Mouse (Mus musculus): ENCODE measurements around the gene Ctsf. TPM values are rescaled to one million over a fixed set of nuclear protein-coding genes. Genes with fewer than 3 reads are reported as not detected.
"Not testable (repeated sequence)": the region's sequence is repeated elsewhere in the genome, so short reads cannot be mapped to it uniquely, and the experiment has no call there.

Ctsf gene
- 17.7 and 20.2 TPM in 2 replicates for polyA plus RNA-seq (2014; fragmentation: Nextera tagmentation; extraction: Ambion mirVana)

DNA sequence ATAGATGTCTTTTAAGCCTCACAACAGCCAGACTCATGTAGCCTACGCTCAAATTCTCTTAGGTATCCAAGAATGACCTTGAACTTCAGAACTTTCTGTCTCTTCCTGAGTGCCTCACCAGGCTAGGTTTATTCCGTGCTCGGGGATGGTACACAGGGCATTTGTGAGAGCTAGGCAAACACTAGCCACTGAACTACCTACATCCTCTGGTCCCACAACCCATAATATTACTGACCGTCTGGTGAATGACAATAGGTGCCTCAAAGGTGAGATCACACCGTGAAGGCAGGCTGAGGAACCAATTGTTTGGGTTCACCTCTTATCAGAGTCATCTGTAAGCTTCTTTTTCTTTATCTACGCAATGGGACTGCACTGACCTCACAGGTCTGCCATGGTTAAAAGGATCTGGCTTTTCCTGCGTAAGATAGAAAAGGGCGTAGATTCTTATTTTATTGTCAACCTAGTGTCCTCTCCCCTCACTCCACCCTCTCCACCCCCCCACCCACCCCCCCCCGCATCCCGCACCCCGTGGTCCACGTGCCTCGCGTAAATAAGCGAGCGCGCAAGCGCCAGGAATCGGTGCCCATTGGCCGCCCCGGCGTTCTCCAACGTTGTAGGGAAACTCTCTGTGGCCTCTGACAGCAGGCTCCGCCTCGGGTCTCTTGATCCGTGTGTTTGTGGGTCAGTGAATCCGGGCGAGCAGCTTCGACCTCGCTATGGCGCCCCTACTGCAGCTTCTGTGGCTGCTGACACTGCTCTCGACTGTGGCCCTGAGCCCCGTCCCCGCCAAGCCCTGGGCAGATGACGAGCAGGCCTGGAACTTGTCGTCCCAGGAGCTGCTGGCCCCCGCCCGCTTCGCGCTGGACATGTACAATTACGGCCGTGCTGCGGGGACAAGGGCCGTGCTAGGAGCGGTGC is at the start of gene Ctsf:
Ctsf (plus strand) TSS at position 579 of the 918 bp plus-strand sequence.
- no peaks in the 10 kb centered on the region for H3K27me3 ChIP-seq (ENCODE audit: control insufficient read depth, insufficient read depth, low read length)
- peak within 1 kb of the TSS; percentile 97 for H3K4me2 ChIP-seq (ENCODE audit: low read depth, severe bottlenecking)
- H3K9ac ChIP-seq (ENCODE audit: low read length) = peak within 1 kb of the TSS; percentile 55
- WGBS = 5% methylated on average over 45 of the region's 45 CpGs
- H3K9me3 ChIP-seq (ENCODE audit: control insufficient read depth, low read length) = no peaks in the 10 kb centered on the region
- no peaks in the 10 kb centered on the region for H3K36me3 ChIP-seq (ENCODE audit: control insufficient read depth, insufficient read depth, low read length)
- H3K4me1 ChIP-seq (ENCODE audit: control insufficient read depth, insufficient read depth, low read length) = peaks cover 3% of the 10 kb centered on the region; the same call in 1 of the 2 replicates
- no peak within 1 kb of the TSS for H3K27ac ChIP-seq (replicated peaks; ENCODE audit: low read depth, low read length)
- peak within 1 kb of the TSS; percentile 58 for H3K4me3 ChIP-seq (ENCODE audit: low read depth, low read length)
- DNase-seq (ENCODE audit: low spot score) = peak; percentile 81
- ATAC-seq (ENCODE audit: insufficient number of reproducible peaks, low FRiP score, low TSS enrichment, low read depth) = peak; percentile 68

- 0% methylated on average over 14 of the region's 14 CpGs for WGBS
- Histone ChIP-seq H3K4me3 (ENCODE audit: low read depth, low read length) (peak overlapping the region; percentile 70), H3K9ac (ENCODE audit: low read length) (peak overlapping the region; percentile 78), H3K9me3 (ENCODE audit: control insufficient read depth, low read length) (no peaks in the 10 kb centered on the region), H3K27ac (replicated peaks; ENCODE audit: low read depth, low read length) (no peak overlapping the region), H3K4me2 (ENCODE audit: low read depth, severe bottlenecking) (peak overlapping the region; percentile 71), H3K27me3 (ENCODE audit: control insufficient read depth, insufficient read depth, low read length) (no peaks in the 10 kb centered on the region), H3K36me3 (ENCODE audit: control insufficient read depth, insufficient read depth, low read length) (no peaks in the 10 kb centered on the region), H3K4me1 (ENCODE audit: control insufficient read depth, insufficient read depth, low read length) (peaks cover 9% of the 10 kb centered on the region)
- no peak for ATAC-seq (ENCODE audit: insufficient number of reproducible peaks, low FRiP score, low TSS enrichment, low read depth)
- no peak for DNase-seq (ENCODE audit: low spot score)
Observed at GRCm38 (mm10) chr19:4810309-4810708, 44.6 kb upstream of the Ctsf start.

DNA sequence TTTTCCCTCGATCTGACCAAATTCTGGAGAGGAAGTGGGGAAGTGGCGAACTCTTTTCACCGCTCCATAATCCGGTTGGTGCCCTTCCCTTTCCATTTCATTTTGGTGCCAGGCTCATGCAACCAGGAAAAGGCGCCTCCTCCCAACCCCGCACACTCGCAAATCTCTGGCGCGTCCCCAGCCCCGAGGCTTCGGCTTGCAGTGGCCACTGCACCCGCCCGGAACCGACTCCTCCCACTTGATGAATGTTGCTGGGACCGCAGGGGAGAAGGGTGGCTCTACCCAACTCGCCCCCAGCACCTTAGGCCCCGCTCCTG is 44.2 kb upstream of the Ctsf start:
- 0% methylated on average over 17 of the region's 17 CpGs for WGBS
- Histone ChIP-seq H3K27me3 (ENCODE audit: control insufficient read depth, insufficient read depth, low read length) (no peaks in the 10 kb centered on the region), H3K4me3 (ENCODE audit: low read depth, low read length) (peak overlapping the region; percentile 70), H3K9me3 (ENCODE audit: control insufficient read depth, low read length) (no peaks in the 10 kb centered on the region), H3K4me1 (ENCODE audit: control insufficient read depth, insufficient read depth, low read length) (peaks cover 9% of the 10 kb centered on the region), H3K27ac (replicated peaks; ENCODE audit: low read depth, low read length) (0 out of 2 replicates have a peak overlapping the region, but pooled peaks have one; percentile 15), H3K9ac (ENCODE audit: low read length) (peak overlapping the region; percentile 78), H3K4me2 (ENCODE audit: low read depth, severe bottlenecking) (peak overlapping the region; percentile 71), H3K36me3 (ENCODE audit: control insufficient read depth, insufficient read depth, low read length) (no peaks in the 10 kb centered on the region)
- ATAC-seq (ENCODE audit: insufficient number of reproducible peaks, low FRiP score, low TSS enrichment, low read depth) (no peak; the same call in 1 of the 2 replicates), DNase-seq (ENCODE audit: low spot score) (no peak)

DNA sequence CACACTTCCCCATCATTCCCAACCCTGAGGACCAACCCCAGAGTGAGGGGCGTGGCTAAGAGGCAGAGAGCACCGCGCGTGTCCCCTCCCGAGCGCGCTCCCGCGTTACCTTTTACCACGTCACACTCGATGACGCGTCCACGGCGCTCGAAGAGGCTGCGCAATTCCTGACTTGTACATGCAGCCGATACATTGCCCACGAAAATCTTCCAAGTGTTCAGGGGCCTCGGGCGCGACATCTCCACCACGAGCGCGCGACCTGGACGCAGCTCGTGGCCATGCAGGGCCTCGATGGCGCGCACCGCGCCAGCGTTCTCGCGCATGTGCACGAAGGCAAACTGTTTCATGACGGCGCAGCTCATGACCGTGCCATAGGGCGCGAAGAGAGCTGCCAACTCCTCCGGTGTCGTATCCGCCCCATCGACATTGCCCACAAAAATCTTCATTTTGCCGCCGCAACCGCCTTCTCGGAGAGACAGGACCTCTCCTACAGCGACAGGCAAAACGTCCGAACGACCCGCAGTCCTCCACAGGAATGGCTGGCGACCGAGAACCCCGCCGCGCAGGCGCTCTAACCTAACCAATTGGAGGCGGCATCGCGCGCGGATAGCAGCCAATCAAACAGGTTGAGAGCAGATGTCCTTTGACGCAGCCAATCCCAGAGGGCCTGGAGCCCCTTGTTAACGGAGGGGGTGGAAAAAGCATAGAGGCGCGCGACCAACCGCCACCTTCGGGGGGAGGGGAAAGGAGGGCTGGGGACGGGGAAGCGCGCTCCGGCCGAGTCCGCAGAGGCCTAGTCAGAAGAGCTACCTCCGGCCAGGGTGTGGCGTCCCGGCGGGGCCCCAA is 43.6 kb upstream of the Ctsf start, which contains the start of the genes Gm21992 and Rbm14:
Gm21992 (minus strand) TSS at position 550 of the 846 bp plus-strand sequence.
Rbm14 (minus strand) TSS at position 572 of the 846 bp plus-strand sequence.
- Histone ChIP-seq H3K27ac (replicated peaks; ENCODE audit: low read depth, low read length) (peak within 1 kb of the TSS; percentile 88), H3K4me1 (ENCODE audit: control insufficient read depth, insufficient read depth, low read length) (peaks cover 9% of the 10 kb centered on the region), H3K9me3 (ENCODE audit: control insufficient read depth, low read length) (no peaks in the 10 kb centered on the region), H3K4me2 (ENCODE audit: low read depth, severe bottlenecking) (peak within 1 kb of the TSS; percentile 71), H3K27me3 (ENCODE audit: control insufficient read depth, insufficient read depth, low read length) (no peaks in the 10 kb centered on the region), H3K4me3 (ENCODE audit: low read depth, low read length) (peak within 1 kb of the TSS; percentile 70), H3K9ac (ENCODE audit: low read length) (peak within 1 kb of the TSS; percentile 84), H3K36me3 (ENCODE audit: control insufficient read depth, insufficient read depth, low read length) (no peaks in the 10 kb centered on the region)
- WGBS = under 1% methylated on average over 83 of the region's 83 CpGs
- peak; percentile 98 for DNase-seq (ENCODE audit: low spot score)
- ATAC-seq (ENCODE audit: insufficient number of reproducible peaks, low FRiP score, low TSS enrichment, low read depth) = peak; percentile 97

- Histone ChIP-seq H3K27ac (replicated peaks; ENCODE audit: low read depth, low read length) (peak overlapping the region; percentile 88), H3K9ac (ENCODE audit: low read length) (peak overlapping the region; percentile 84), H3K4me1 (ENCODE audit: control insufficient read depth, insufficient read depth, low read length) (peaks cover 9% of the 10 kb centered on the region), H3K9me3 (ENCODE audit: control insufficient read depth, low read length) (no peaks in the 10 kb centered on the region), H3K36me3 (ENCODE audit: control insufficient read depth, insufficient read depth, low read length) (no peaks in the 10 kb centered on the region), H3K4me2 (ENCODE audit: low read depth, severe bottlenecking) (peak overlapping the region; percentile 46), H3K4me3 (ENCODE audit: low read depth, low read length) (peak overlapping the region; percentile 70), H3K27me3 (ENCODE audit: control insufficient read depth, insufficient read depth, low read length) (no peaks in the 10 kb centered on the region)
- no peak for DNase-seq (ENCODE audit: low spot score)
- peak; percentile 37; the same call in 1 of the 2 replicates for ATAC-seq (ENCODE audit: insufficient number of reproducible peaks, low FRiP score, low TSS enrichment, low read depth)
- WGBS = 5% methylated on average over 12 of the region's 12 CpGs
Observed at GRCm38 (mm10) chr19:4811909-4812242, 43.1 kb upstream of the Ctsf start.

DNA sequence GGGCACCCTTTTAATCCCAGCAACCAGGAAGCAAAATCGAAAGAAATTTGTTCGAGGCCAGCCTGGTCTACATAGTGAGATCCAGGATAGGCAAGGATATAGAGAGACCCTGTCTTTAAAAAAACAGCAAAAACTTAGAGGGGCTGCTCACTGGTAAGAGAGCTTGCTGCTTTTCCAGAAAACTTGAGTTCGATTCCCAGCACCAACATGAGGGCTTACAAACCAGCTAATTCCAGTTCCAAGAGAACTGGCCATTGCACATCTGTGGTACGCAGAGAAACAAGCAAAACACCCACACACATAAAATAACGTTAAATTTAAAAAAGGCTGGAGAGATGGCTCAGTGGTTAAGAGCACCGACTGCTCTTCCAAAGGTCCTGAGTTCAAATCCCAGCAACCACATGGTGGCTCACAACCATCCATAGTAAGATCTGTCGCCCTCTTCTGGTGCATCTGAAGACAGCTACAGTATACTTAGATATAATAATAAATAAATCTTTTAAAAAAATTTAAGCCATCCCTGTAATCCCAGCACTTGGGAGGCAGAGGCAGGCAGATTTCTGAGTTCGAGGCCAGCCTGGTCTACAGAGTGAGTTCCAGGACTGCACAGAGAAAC is 42.5 kb upstream of the Ctsf start:
- peak overlapping the region; percentile 46; the same call in 1 of the 2 replicates for H3K4me2 ChIP-seq (ENCODE audit: low read depth, severe bottlenecking)
- not testable (repeated sequence) for DNase-seq (ENCODE audit: low spot score); H3K27ac ChIP-seq (replicated peaks; ENCODE audit: low read depth, low read length); H3K36me3 ChIP-seq (ENCODE audit: control insufficient read depth, insufficient read depth, low read length); H3K27me3 ChIP-seq (ENCODE audit: control insufficient read depth, insufficient read depth, low read length); H3K4me1 ChIP-seq (ENCODE audit: control insufficient read depth, insufficient read depth, low read length); H3K9me3 ChIP-seq (ENCODE audit: control insufficient read depth, low read length); ATAC-seq (ENCODE audit: insufficient number of reproducible peaks, low FRiP score, low TSS enrichment, low read depth)
- 81% methylated on average over 8 of the region's 8 CpGs for WGBS
- peak overlapping the region; percentile 84 for H3K9ac ChIP-seq (ENCODE audit: low read length)
- H3K4me3 ChIP-seq (ENCODE audit: low read depth, low read length) = peak overlapping the region; percentile 70

DNA sequence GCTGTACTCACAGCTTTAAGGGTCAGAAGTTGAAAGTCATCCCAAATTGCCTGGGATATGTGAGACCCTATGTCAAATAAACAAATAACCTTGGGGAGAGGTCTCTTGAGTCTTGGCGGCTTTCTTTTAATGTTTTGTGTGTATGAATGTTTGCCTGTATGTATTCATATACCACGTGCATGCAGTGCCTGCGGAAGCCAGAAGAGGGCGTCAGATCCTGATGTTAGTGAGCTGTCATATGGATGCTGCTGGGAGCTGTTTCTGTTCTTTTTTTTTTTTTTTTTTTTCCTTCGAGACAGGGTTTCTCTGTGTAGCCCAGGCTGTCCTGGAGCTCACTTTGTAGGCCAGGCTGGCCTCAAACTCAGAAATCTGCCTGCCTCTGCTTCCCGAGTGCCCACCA is 41.9 kb upstream of the Ctsf start:
- H3K9ac ChIP-seq (ENCODE audit: low read length) = no peak overlapping the region
- ATAC-seq (ENCODE audit: insufficient number of reproducible peaks, low FRiP score, low TSS enrichment, low read depth) (no peak), DNase-seq (ENCODE audit: low spot score) (peak; percentile 44)
- H3K4me2 ChIP-seq (ENCODE audit: low read depth, severe bottlenecking) = no peak overlapping the region
- no peak overlapping the region for H3K27ac ChIP-seq (replicated peaks; ENCODE audit: low read depth, low read length)
- no peak overlapping the region for H3K4me3 ChIP-seq (ENCODE audit: low read depth, low read length)
- no peaks in the 10 kb centered on the region for H3K36me3 ChIP-seq (ENCODE audit: control insufficient read depth, insufficient read depth, low read length)
- no peaks in the 10 kb centered on the region for H3K27me3 ChIP-seq (ENCODE audit: control insufficient read depth, insufficient read depth, low read length)
- no peaks in the 10 kb centered on the region for H3K9me3 ChIP-seq (ENCODE audit: control insufficient read depth, low read length)
- 81% methylated on average over 6 of the region's 6 CpGs for WGBS
- H3K4me1 ChIP-seq (ENCODE audit: control insufficient read depth, insufficient read depth, low read length) = peaks cover 9% of the 10 kb centered on the region

Measured in limb, embryonic 11.5 days (tissue).